Mouse (Mus musculus) intestine, postnatal 0 days (tissue): Measurements from ENCODE around the gene St3gal5. TPM values are rescaled to one million over a fixed set of nuclear protein-coding genes. Genes with fewer than 3 reads are reported as not detected.

ENCODE experiments used
- ATAC-seq: fragments of 200-750 bp; cut with Nextera tagmentation; 2 replicates; pipeline ENCODE4 v1.8.0; 2017; ENCODE audit warnings: mild to moderate bottlenecking, moderate TSS enrichment, moderate library complexity
- H3K27ac ChIP-seq: fragments of 300-500 bp; sonication (generic); 2 replicates; pipeline ENCODE4 v1.5.1; 2014; ENCODE audit warnings: mild to moderate bottlenecking, low read depth, low read length, moderate library complexity
- H3K27me3 ChIP-seq: fragments of 300-500 bp; sonication (generic); replicated peaks from 2 replicates; pipeline ENCODE4 v1.6.1; 2014; ENCODE audit warnings: low read length, mixed read lengths; ENCODE audit not compliant: control insufficient read depth, insufficient read depth
- H3K36me3 ChIP-seq: fragments of 300-500 bp; sonication (generic); 2 replicates; pipeline ENCODE4 v1.6.1; 2014; ENCODE audit warnings: mild to moderate bottlenecking, moderate library complexity; ENCODE audit not compliant: control insufficient read depth, insufficient read depth
- H3K4me1 ChIP-seq: fragments of 300-500 bp; sonication (generic); replicated peaks from 2 replicates; pipeline ENCODE4 v1.6.1; 2014; ENCODE audit warnings: antibody characterized with exemption, low read length, mixed read lengths; ENCODE audit not compliant: control insufficient read depth, insufficient read depth
- H3K4me2 ChIP-seq: fragments of 300-500 bp; sonication (generic); replicated peaks from 2 replicates; pipeline ENCODE4 v1.6.1; 2014; ENCODE audit warnings: low read depth, mild to moderate bottlenecking, moderate library complexity
- H3K4me3 ChIP-seq: fragments of 300-500 bp; sonication (generic); 2 replicates; pipeline ENCODE4 v1.5.1; 2014; ENCODE audit warnings: low read depth, low read length
- H3K9ac ChIP-seq: fragments of 300-500 bp; sonication (generic); 2 replicates; pipeline ENCODE4 v1.6.1; 2014; ENCODE audit warnings: mild to moderate bottlenecking, low read depth, low read length
- H3K9me3 ChIP-seq: fragments of 300-500 bp; sonication (generic); 2 replicates; pipeline ENCODE4 v1.6.1; 2016; ENCODE audit warnings: mixed run types; ENCODE audit not compliant: control insufficient read depth
- CTCF ChIP-seq: sonication (generic); IDR thresholded peaks from 2 replicates; pipeline ENCODE4 v1.5.1; 2016; ENCODE audit warnings: low read depth, mild to moderate bottlenecking, control low read depth, antibody characterized with exemption, moderate library complexity
- WGBS: fragments of 180-500 bp; shearing (Covaris S2); extraction: QIAGEN DNeasy Blood & Tissue Kit; methylation state at CpG from one replicate; pipeline ENCODE4 v1.1.7; 2014; 5-methylcytosine and 5-hydroxymethylcytosine counted together
- polyA plus RNA-seq: library from polyadenylated mRNA; unstranded; fragments of >200 nt; fragmentation: Nextera tagmentation; extraction: Ambion mirVana; gene quantifications from 2 replicates; pipeline ENCODE4 v1.2.1, GENCODE M21; 2015

Gene St3gal5
- polyA plus RNA-seq, 1 experiment from 2014 or later = 69.0 TPM

DNA sequence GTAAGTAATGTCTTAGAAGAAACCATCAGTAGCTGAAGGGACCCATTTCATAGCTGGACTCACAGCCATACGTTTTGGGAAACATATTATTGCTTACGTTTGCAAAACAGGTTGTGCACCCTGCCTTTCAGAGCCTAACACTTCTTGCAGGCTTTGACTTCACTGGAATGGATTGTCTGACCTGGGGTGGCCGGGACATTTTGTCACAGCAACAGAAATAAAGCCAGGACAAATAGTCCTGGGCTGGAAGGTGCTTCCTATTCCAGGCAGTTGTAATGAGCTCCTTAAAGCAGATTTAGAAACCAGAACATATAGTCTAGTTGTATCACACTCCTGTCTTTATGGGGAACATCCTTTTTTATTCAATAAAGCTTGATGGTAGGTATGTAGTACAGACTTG, 63.6 kb downstream of the St3gal5 start:
- Histone ChIP-seq H3K9ac (no peak overlapping the region), H3K4me1 (no peaks in the 10 kb centered on the region), H3K4me2 (no peak overlapping the region), H3K27me3 (no peaks in the 10 kb centered on the region), H3K27ac (no peak overlapping the region), H3K36me3 (no peaks in the 10 kb centered on the region), H3K9me3 (no peaks in the 10 kb centered on the region), H3K4me3 (no peak overlapping the region)
- TF ChIP-seq CTCF = no peak
- WGBS = 83% methylated on average over 3 of the region's 3 CpGs
- no peak for ATAC-seq

DNA sequence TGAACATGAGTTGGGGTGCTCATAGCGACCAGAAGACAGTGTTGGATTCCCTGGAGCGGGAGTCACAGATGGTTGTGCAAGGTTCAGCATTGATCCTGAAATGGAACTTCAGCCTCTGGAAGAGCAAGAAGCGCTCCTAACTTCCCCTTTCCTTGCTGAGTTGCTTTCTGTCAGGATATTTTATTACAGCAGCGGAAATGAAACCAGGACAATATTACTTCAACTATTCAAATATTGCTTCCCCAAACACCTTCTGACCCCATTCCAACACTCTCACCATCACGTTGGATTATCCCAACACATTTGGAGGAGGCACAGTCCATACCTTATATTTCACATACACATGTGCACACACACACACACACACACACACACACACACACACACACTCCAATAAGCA, 64.4 kb downstream of the St3gal5 start:
- Histone ChIP-seq H3K4me1 (no peaks in the 10 kb centered on the region), H3K4me2 (no peak overlapping the region), H3K9ac (no peak overlapping the region), H3K9me3 (no peaks in the 10 kb centered on the region), H3K27ac (no peak overlapping the region), H3K36me3 (no peaks in the 10 kb centered on the region), H3K4me3 (no peak overlapping the region), H3K27me3 (no peaks in the 10 kb centered on the region)
- ATAC-seq = no peak
- WGBS = 61% methylated on average over 5 of the region's 5 CpGs
- no peak for TF ChIP-seq CTCF

DNA sequence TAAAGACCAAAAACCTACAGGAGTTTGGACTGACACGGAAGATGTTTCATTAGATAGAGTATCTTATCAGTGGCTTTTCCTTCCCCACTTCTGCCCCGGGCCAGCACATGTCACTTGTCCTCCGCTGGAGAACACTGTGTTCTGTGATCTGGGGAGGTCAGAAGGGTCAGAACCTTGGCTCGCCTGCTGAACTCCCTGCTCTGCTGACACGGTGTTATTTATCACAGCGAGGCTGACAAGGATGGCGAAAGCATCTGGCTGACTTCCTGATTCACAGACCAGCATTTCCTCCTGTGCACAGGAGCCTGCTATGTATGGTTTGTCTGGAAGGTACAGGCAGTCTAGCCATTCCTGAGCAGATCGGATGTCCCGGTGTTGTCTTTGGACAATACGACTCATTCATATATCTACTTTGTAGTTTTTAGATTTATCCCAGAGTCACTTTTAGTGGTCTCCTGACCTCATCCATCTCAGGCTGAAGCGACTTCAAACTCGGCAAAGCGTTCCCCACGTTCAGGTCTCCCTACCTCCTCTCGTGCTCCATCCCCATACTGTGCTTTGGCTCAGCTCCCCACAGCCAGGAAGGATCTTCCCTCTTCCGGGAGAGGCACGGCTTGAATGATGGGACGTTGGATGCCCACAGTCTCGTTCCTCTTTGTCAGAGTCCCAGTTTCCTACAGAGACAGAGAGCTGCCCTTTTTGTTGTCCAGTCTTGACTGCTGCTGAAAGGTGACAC, 64.9 kb downstream of the St3gal5 start:
- no peaks in the 10 kb centered on the region for H3K9me3 ChIP-seq
- no peak overlapping the region; the same call in 1 of the 2 replicates for H3K4me2 ChIP-seq
- 34% methylated on average over 19 of the region's 19 CpGs for WGBS
- H3K27me3 ChIP-seq = no peaks in the 10 kb centered on the region
- no peak overlapping the region for H3K27ac ChIP-seq
- no peak overlapping the region for H3K4me3 ChIP-seq
- ATAC-seq = peak; percentile 61
- no peaks in the 10 kb centered on the region for H3K36me3 ChIP-seq
- H3K4me1 ChIP-seq = no peaks in the 10 kb centered on the region
- H3K9ac ChIP-seq = no peak overlapping the region
- no peak for TF ChIP-seq CTCF

DNA sequence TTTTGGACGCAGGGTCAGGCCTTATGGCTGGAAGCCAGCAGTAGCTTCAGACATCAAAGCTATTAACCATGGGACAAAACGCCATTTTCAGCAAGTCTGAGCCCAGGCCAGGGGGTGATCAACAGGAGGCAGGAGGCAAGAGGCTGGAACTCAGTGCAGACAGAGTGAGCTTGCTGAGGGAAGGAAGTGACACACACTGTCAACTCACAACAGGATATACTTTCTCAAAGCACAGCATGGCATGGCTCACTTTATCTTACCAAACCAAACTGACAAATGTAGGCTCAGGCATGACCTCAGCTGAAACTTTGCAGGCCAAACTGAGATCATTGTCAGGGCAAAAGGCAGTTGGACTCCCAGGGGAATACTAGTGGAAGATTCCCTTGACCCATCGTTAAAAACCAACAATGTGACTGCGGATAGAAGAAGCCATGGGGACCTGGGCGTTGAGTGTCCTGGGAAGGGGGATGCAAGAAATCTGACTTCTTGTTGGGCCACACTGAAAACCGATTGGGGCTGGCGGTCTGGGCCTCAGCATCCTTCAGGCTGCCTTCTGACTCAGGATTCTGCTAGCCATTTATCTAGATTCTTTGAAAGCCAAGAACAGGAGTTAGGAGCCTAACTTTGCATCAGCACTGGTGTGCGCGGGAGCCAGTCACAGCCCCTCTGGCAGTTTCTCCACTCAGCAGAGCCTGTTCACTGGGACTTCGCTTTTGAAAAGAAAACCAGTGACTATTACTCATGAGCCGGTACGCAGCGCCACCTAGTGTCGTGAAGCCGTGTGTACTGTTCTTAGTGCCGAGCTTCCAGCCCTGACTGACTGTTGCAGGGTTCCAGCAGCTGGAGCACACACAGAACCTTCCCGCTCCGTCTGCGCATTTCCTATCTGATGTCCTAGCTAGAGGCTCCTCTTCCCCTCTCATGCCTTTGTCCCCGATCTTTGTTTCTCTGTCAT, 67.2 kb downstream of the St3gal5 start:
- H3K4me1 ChIP-seq = no peaks in the 10 kb centered on the region
- no peaks in the 10 kb centered on the region for H3K9me3 ChIP-seq
- WGBS = 21% methylated on average over 20 of the region's 20 CpGs
- peak; percentile 96 for TF ChIP-seq CTCF
- no peak overlapping the region for H3K9ac ChIP-seq
- no peak overlapping the region for H3K4me2 ChIP-seq
- no peaks in the 10 kb centered on the region for H3K36me3 ChIP-seq
- ATAC-seq = peak; percentile 50
- H3K4me3 ChIP-seq = no peak overlapping the region
- no peak overlapping the region for H3K27ac ChIP-seq
- no peaks in the 10 kb centered on the region for H3K27me3 ChIP-seq

DNA sequence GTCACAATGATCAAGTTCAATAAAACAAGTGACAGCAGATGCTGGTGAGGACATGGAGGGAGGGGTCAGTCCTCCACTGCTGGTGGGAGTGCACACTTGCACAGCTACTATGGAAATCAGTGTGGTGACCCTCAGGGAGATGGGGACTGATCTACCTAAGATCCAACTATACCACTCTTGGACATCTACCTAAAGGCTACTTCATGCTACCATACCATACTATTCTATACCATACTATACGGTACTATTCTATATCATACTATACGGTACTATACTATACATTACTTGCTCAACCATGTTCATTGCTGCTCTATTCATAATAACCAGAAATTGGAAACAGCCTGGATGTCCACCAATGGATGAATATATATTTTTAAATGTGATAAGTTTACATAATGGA, 68.5 kb downstream of the St3gal5 start:
- Histone ChIP-seq H3K4me3 (no peak overlapping the region), H3K27me3 (no peaks in the 10 kb centered on the region), H3K4me2 (no peak overlapping the region), H3K9me3 (no peaks in the 10 kb centered on the region), H3K4me1 (no peaks in the 10 kb centered on the region), H3K27ac (no peak overlapping the region), H3K36me3 (no peaks in the 10 kb centered on the region), H3K9ac (no peak overlapping the region)
- 44% methylated on average over 2 of the region's 2 CpGs for WGBS
- ATAC-seq = no peak
- TF ChIP-seq CTCF = no peak

DNA sequence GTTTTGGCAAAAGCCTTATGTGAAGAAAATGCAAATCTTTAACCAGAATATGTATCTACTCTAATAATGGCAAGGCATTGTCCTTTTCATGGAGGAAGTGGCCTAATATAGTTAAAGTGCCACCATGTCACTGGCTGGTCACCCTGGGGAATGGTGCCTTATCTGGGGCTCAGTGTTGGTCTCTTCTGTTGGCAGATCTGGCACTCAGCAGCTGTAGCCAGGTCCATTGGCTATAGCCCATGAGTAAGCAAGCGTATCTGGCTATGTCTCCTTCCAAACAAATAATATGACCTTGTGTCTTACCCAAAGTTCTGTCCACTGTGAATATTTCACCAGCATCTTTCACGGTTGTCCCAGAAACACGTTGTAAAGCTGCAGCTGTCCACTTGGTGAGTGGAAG, 74.0 kb downstream of the St3gal5 start:
- Histone ChIP-seq H3K4me1 (no peaks in the 10 kb centered on the region), H3K9ac (no peak overlapping the region), H3K27ac (no peak overlapping the region), H3K4me2 (no peak overlapping the region), H3K4me3 (no peak overlapping the region), H3K27me3 (no peaks in the 10 kb centered on the region), H3K9me3 (no peaks in the 10 kb centered on the region), H3K36me3 (no peaks in the 10 kb centered on the region)
- TF ChIP-seq CTCF = no peak
- ATAC-seq = no peak
- WGBS = 81% methylated on average over 3 of the region's 3 CpGs
